Mouse (Mus musculus): ENCODE measurements around the gene Sqstm1. TPM values are rescaled to one million over a fixed set of nuclear protein-coding genes. Genes with fewer than 3 reads are reported as not detected.

Gene Sqstm1
- polyA plus RNA-seq, 1 experiment from 2014 or later = 261 TPM

DNA sequence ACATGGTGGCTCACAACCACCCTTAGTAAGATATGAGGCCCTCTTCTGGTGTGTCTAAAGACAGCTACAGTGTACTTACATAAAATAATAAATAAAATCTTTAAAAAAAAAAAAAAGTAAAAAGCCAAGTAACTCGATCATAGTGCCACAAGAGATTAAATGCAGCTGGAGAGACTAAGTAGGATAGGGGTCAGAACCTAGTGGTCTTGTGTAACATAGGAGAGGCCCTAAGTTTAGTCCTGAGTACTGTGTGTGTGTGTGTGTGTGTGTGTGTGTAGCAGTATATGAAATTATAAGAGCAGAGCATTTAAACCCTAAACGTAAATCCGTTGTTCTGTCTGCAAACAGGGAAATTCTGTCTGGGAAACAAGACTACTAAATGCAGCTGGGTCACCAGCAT lies 18.3 kb downstream of the Sqstm1 start:
- Histone ChIP-seq H3K4me3 (ENCODE audit: low read length) (no peak overlapping the region), H3K27ac (ENCODE audit: low read length) (no peak overlapping the region), H3K4me1 (ENCODE audit: control insufficient read depth, insufficient read depth, low read length) (0 out of 2 replicates have a peak, but pooled peaks cover 3% of the 10 kb centered on the region), H3K27me3 (ENCODE audit: control insufficient read depth, insufficient read depth, low read length) (no peaks in the 10 kb centered on the region), H3K9me3 (replicated peaks; ENCODE audit: control insufficient read depth, low read length) (no peaks in the 10 kb centered on the region), H3K36me3 (ENCODE audit: control insufficient read depth, insufficient read depth) (peaks cover 5% of the 10 kb centered on the region; the same call in 1 of the 2 replicates), H3K4me2 (ENCODE audit: low read depth, low read length) (no peak overlapping the region), H3K9ac (ENCODE audit: low read length) (no peak overlapping the region)
- ATAC-seq (replicated peaks; ENCODE audit: extremely low read depth, insufficient read depth, low FRiP score) = no peak
- 80% methylated on average over 3 of the region's 3 CpGs for WGBS

DNA sequence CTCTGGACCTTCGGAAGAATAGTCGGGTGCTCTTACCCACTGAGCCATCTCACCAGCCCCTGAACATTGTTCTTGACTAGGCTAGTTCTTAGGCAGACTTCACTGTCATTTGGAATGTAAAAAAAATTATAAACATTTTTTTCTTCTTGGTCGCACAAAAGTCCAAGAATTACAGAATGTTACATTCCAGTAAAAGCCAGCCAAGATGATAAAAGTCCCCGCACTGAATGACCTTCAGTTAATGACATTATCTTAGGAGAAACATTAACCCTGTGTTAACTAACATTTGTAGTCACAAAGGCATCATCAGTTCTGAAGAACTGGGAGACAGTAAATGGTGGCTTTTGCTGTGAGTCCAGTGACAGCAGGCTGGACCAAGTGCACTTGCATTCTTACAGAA lies 20.3 kb downstream of the Sqstm1 start:
- Histone ChIP-seq H3K9me3 (replicated peaks; ENCODE audit: control insufficient read depth, low read length) (no peaks in the 10 kb centered on the region), H3K9ac (ENCODE audit: low read length) (no peak overlapping the region), H3K36me3 (ENCODE audit: control insufficient read depth, insufficient read depth) (0 out of 2 replicates have a peak, but pooled peaks cover 3% of the 10 kb centered on the region), H3K4me3 (ENCODE audit: low read length) (no peak overlapping the region), H3K27me3 (ENCODE audit: control insufficient read depth, insufficient read depth, low read length) (no peaks in the 10 kb centered on the region), H3K27ac (ENCODE audit: low read length) (no peak overlapping the region), H3K4me1 (ENCODE audit: control insufficient read depth, insufficient read depth, low read length) (0 out of 2 replicates have a peak, but pooled peaks cover 3% of the 10 kb centered on the region), H3K4me2 (ENCODE audit: low read depth, low read length) (no peak overlapping the region)
- WGBS = 59% methylated on average over 4 of the region's 4 CpGs
- no peak for ATAC-seq (replicated peaks; ENCODE audit: extremely low read depth, insufficient read depth, low FRiP score)

DNA sequence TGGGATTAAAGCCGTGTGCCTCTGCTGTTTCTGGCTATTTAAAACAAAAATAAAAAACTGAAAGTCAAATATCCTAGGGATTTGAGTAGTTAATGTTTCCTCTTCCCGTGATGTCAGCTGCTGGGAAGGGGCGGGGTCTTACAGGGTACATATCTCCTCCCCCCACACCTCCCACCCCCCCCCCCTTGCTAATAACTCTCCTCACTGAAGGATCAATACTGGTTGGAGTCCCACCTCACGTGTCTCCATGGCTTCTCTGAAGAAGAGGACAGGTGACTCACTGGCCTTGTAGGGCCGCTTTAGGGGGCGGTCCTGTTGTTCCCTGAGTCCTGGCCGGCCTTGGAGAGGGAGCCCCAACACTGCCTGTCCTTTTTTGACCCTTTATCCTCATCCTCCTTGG lies 21.9 kb downstream of the Sqstm1 start:
- H3K27me3 ChIP-seq (ENCODE audit: control insufficient read depth, insufficient read depth, low read length) = no peaks in the 10 kb centered on the region
- no peaks in the 10 kb centered on the region for H3K9me3 ChIP-seq (replicated peaks; ENCODE audit: control insufficient read depth, low read length)
- no peak for ATAC-seq (replicated peaks; ENCODE audit: extremely low read depth, insufficient read depth, low FRiP score)
- H3K27ac ChIP-seq (ENCODE audit: low read length) = no peak overlapping the region
- no peaks in the 10 kb centered on the region for H3K36me3 ChIP-seq (ENCODE audit: control insufficient read depth, insufficient read depth)
- no peak overlapping the region for H3K4me2 ChIP-seq (ENCODE audit: low read depth, low read length)
- H3K9ac ChIP-seq (ENCODE audit: low read length) = no peak overlapping the region
- WGBS = 69% methylated on average over 7 of the region's 7 CpGs
- H3K4me3 ChIP-seq (ENCODE audit: low read length) = no peak overlapping the region
- 0 out of 2 replicates have a peak, but pooled peaks cover 3% of the 10 kb centered on the region for H3K4me1 ChIP-seq (ENCODE audit: control insufficient read depth, insufficient read depth, low read length)

DNA sequence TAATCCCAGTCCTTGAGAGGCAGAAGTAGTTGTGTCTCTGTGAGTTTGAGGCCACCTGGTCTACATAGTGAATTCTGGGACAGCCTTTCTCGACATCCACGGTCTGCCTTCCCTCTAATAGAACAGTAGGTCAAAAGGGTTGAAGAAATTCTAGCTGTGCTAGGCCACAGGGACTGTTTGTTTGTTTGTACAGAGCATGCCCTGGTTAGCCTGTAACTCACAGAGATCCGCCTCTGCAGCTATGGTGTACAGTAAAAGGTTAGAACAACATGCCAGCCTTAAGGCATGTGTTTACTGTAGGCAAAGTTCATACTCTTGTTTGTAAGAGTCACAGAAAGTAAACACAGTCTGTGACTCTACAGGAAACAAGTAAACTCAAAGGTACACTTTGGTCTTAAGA lies 25.8 kb downstream of the Sqstm1 start:
- WGBS = 84% methylated on average over 3 of the region's 3 CpGs
- Histone ChIP-seq H3K36me3 (ENCODE audit: control insufficient read depth, insufficient read depth) (no peaks in the 10 kb centered on the region), H3K27ac (ENCODE audit: low read length) (no peak overlapping the region), H3K4me2 (ENCODE audit: low read depth, low read length) (no peak overlapping the region), H3K27me3 (ENCODE audit: control insufficient read depth, insufficient read depth, low read length) (no peaks in the 10 kb centered on the region), H3K4me3 (ENCODE audit: low read length) (no peak overlapping the region), H3K9ac (ENCODE audit: low read length) (no peak overlapping the region), H3K9me3 (replicated peaks; ENCODE audit: control insufficient read depth, low read length) (no peaks in the 10 kb centered on the region), H3K4me1 (ENCODE audit: control insufficient read depth, insufficient read depth, low read length) (no peaks in the 10 kb centered on the region)
- ATAC-seq (replicated peaks; ENCODE audit: extremely low read depth, insufficient read depth, low FRiP score) = no peak

DNA sequence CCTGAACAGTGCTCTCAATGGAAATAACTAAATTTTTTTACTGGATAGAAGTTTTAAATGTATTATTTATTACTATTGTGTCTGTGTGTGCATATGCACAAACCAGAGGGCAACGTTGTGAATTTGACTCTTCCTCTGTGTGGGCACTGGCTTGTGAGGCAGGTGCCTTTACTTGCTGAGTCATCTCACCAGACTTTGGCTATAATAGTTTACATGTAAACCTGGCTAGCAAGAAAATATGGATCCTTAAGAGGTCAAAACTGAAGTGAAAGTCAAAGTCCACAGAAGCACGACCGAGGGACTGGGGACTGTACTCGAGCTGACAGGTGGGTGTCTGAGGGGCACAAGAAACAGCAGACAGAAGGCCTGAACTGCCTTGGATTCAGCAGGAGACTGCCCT lies 27.9 kb downstream of the Sqstm1 start:
- no peaks in the 10 kb centered on the region for H3K4me1 ChIP-seq (ENCODE audit: control insufficient read depth, insufficient read depth, low read length)
- H3K4me3 ChIP-seq (ENCODE audit: low read length) = no peak overlapping the region
- H3K27me3 ChIP-seq (ENCODE audit: control insufficient read depth, insufficient read depth, low read length) = no peaks in the 10 kb centered on the region
- whole genome bisulfite sequencing = 72% methylated on average over 4 of the region's 4 CpGs
- H3K9me3 ChIP-seq (replicated peaks; ENCODE audit: control insufficient read depth, low read length) = no peaks in the 10 kb centered on the region
- ATAC-seq (replicated peaks; ENCODE audit: extremely low read depth, insufficient read depth, low FRiP score) = no peak
- H3K27ac ChIP-seq (ENCODE audit: low read length) = no peak overlapping the region
- no peak overlapping the region for H3K4me2 ChIP-seq (ENCODE audit: low read depth, low read length)
- H3K9ac ChIP-seq (ENCODE audit: low read length) = no peak overlapping the region
- H3K36me3 ChIP-seq (ENCODE audit: control insufficient read depth, insufficient read depth) = no peaks in the 10 kb centered on the region

DNA sequence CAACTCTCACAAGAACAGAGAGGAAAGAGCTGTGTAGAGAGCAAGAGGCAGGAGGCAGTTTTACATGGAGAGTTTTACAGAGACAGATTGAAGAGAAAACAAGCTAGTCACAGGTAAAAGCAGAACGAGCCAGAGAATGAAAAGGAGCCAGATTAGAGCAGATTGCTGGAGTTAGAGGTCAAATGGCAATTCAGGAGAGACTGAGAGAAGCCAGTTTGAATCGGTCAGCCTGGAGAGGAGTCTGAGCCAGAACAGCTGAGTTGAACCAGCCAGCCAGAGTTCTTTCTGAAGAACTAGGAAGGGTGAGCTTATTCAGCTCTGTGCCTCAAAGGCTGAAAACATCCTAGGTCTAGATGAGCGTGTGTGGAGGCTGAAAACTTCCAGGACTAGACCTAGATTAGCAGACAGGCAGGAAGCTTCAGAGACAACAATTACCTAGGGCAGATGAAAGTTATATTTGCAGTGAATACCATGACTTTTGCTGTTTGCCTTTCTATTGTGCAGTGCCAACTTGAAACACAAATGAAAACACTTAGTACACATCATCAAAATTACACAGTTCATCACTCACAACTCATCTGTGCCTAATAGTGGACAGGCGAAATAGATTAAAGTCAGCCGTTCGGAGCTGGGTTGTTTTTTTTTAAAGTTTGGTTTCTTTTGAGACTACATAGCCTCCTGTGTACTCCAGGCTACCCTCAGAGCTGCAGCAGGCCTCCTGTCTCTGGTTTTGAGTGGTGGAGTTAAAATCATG lies 30.0 kb downstream of the Sqstm1 start:
- Histone ChIP-seq H3K36me3 (ENCODE audit: control insufficient read depth, insufficient read depth) (no peaks in the 10 kb centered on the region), H3K9me3 (replicated peaks; ENCODE audit: control insufficient read depth, low read length) (no peaks in the 10 kb centered on the region), H3K4me3 (ENCODE audit: low read length) (no peak overlapping the region), H3K27ac (ENCODE audit: low read length) (no peak overlapping the region), H3K4me2 (ENCODE audit: low read depth, low read length) (no peak overlapping the region), H3K9ac (ENCODE audit: low read length) (no peak overlapping the region), H3K4me1 (ENCODE audit: control insufficient read depth, insufficient read depth, low read length) (no peaks in the 10 kb centered on the region), H3K27me3 (ENCODE audit: control insufficient read depth, insufficient read depth, low read length) (no peaks in the 10 kb centered on the region)
- 66% methylated on average over 6 of the region's 6 CpGs for WGBS
- no peak for ATAC-seq (replicated peaks; ENCODE audit: extremely low read depth, insufficient read depth, low FRiP score)

DNA sequence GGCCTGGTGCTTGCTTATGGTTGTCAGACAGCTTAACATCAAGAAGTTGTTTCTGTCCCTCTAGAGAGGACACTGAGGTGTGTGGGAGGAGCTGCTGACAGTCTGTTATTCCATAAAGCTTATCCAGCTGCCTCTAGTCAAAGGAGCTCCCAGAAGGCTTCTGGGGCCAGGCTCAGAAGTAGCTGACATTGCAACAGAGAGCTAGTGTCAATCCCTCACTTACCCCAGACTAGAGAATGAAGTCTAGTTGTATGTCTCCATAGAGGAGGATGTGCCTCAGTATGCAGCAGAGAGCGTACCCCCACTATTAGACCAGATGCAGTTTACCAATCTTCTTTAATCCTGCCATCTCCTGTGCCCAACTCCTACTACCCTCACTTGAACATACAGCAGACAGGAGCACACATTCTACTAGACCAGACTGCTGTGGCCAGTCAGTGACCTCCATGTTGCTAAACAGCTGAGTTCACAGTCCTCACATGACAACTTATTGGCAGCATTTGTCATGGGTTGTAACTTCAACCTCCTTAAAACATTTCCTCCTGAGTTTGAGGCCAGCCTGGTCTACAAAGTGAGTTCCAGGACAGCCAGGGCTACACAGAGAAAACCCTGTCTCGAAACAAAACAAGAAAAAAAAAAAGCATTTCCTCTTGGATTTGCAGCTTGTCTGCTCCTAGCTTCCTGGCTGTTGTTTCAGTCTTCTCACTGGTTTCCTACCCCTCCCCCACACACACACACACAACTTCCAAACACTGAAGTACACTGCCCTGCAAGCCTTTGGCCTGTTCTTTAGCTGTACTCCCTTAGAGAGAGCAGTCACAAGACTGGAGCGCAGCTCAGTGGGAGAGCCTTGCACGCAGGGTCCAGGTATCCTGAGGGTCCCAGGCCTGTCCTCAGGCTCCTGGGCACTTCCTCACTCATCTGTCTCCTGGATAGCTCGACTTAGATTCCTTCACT lies 31.8 kb downstream of the Sqstm1 start:
- Histone ChIP-seq H3K9ac (ENCODE audit: low read length) (no peak overlapping the region), H3K4me2 (ENCODE audit: low read depth, low read length) (no peak overlapping the region), H3K36me3 (ENCODE audit: control insufficient read depth, insufficient read depth) (no peaks in the 10 kb centered on the region), H3K27ac (ENCODE audit: low read length) (no peak overlapping the region), H3K27me3 (ENCODE audit: control insufficient read depth, insufficient read depth, low read length) (no peaks in the 10 kb centered on the region), H3K9me3 (replicated peaks; ENCODE audit: control insufficient read depth, low read length) (no peaks in the 10 kb centered on the region), H3K4me1 (ENCODE audit: control insufficient read depth, insufficient read depth, low read length) (peaks cover 6% of the 10 kb centered on the region; the same call in 1 of the 2 replicates), H3K4me3 (ENCODE audit: low read length) (no peak overlapping the region)
- WGBS = 59% methylated on average over 5 of the region's 5 CpGs
- no peak for ATAC-seq (replicated peaks; ENCODE audit: extremely low read depth, insufficient read depth, low FRiP score)

DNA sequence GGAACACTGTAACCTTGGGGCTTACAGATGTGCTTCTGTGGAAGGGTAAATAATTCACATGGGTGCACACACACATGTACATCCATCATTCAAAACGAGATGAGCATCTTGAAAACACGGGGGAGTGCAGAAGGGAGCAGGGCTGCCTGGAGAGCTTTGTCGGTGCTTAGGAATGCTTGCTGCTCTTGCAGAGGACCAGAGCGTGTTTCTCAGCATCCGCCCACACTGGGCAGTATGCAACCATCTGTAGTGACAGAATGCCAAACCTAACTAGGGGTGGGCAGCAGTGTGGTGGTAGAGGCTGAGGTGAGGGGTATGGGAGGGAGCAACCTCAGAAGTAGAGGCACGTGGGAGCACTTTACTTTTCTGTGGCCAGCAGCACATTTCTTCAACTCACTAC lies 33.5 kb downstream of the Sqstm1 start:
- WGBS = 67% methylated on average over 6 of the region's 6 CpGs

DNA sequence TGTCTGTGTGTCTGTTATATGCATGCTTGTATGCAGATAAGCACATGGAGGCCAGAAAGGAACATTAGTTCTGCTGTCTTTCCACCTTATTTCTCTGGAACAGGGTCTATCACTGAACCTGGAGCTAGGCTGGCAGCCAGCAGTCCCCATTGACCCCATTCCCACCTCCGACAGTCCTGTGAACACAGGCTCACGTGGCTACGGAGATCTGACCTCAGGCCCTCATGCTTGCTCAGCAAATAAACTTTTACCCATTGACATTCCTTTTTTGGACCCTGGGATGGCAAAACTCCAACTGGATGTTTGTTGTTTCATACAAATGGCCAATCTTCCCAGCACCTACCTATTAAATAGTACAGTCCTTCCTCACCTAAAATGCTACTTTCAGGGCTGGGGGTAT lies 34.3 kb downstream of the Sqstm1 start:
- ATAC-seq (replicated peaks; ENCODE audit: extremely low read depth, insufficient read depth, low FRiP score) = no peak
- H3K9me3 ChIP-seq (replicated peaks; ENCODE audit: control insufficient read depth, low read length) = no peaks in the 10 kb centered on the region
- H3K9ac ChIP-seq (ENCODE audit: low read length) = no peak overlapping the region
- H3K27ac ChIP-seq (ENCODE audit: low read length) = no peak overlapping the region
- no peaks in the 10 kb centered on the region for H3K36me3 ChIP-seq (ENCODE audit: control insufficient read depth, insufficient read depth)
- H3K4me3 ChIP-seq (ENCODE audit: low read length) = no peak overlapping the region
- H3K4me2 ChIP-seq (ENCODE audit: low read depth, low read length) = no peak overlapping the region
- H3K4me1 ChIP-seq (ENCODE audit: control insufficient read depth, insufficient read depth, low read length) = peaks cover 6% of the 10 kb centered on the region; the same call in 1 of the 2 replicates
- 75% methylated on average over 3 of the region's 3 CpGs for WGBS
- H3K27me3 ChIP-seq (ENCODE audit: control insufficient read depth, insufficient read depth, low read length) = no peaks in the 10 kb centered on the region

More for the DNA sequence above, 33.5 kb downstream of the Sqstm1 start:
- no peaks in the 10 kb centered on the region for H3K36me3 ChIP-seq (ENCODE audit: control insufficient read depth, insufficient read depth)
- no peak overlapping the region for H3K27ac ChIP-seq (ENCODE audit: low read length)
- H3K4me2 ChIP-seq (ENCODE audit: low read depth, low read length) = no peak overlapping the region
- no peaks in the 10 kb centered on the region for H3K9me3 ChIP-seq (replicated peaks; ENCODE audit: control insufficient read depth, low read length)
- ATAC-seq (replicated peaks; ENCODE audit: extremely low read depth, insufficient read depth, low FRiP score) = no peak
- H3K9ac ChIP-seq (ENCODE audit: low read length) = no peak overlapping the region
- no peak overlapping the region for H3K4me3 ChIP-seq (ENCODE audit: low read length)
- H3K27me3 ChIP-seq (ENCODE audit: control insufficient read depth, insufficient read depth, low read length) = no peaks in the 10 kb centered on the region
- peaks cover 6% of the 10 kb centered on the region; the same call in 1 of the 2 replicates for H3K4me1 ChIP-seq (ENCODE audit: control insufficient read depth, insufficient read depth, low read length)

Data from heart, embryonic 16.5 days (tissue).